Mouse (Mus musculus): ENCODE results near the gene Kat6b. TPM values are rescaled to one million over a fixed set of nuclear protein-coding genes. Genes with fewer than 3 reads are reported as not detected.

The Kat6b gene
- total and polyA plus RNA-seq, 3 experiments, result 2.3 to 10.9 (median 8.0) TPM

GRCm38 (mm10) chr14:21576867-21577266 is 95.6 kb downstream of the Kat6b start:
- in situ Hi-C loops (cut with MboI; ENCODE audit: low pct_ligation_motif_present, low pct_unique_long_range_greater_than_20kb, low sequenced_read_pairs) (no loop called here), dilution Hi-C loops (cut with MboI; ENCODE audit: extremely low pct_ligation_motif_present, extremely low pct_unique_long_range_greater_than_20kb, low sequenced_read_pairs) (no loop called here)
- TF ChIP-seq MXI1 (IDR thresholded peaks at IDR 0.05; ENCODE audit: low read depth, low read length) (no peak), UBTF (IDR thresholded peaks at IDR 0.05; ENCODE audit: low read depth, low read length) (no peak), ZNF384 (IDR thresholded peaks at IDR 0.05; ENCODE audit: low read depth, low read length) (no peak), SMC3 (IDR thresholded peaks at IDR 0.05; ENCODE audit: low read depth, low read length) (no peak), CTCF (conservative IDR thresholded peaks at IDR 0.05 in 1 of 2, IDR thresholded peaks at IDR 0.05 in 1 of 2; ENCODE audit: low read depth in 2 of 2, low read length in 2 of 2) (no peak), GABPA (IDR thresholded peaks at IDR 0.05; ENCODE audit: insufficient replicate concordance, low read depth, low read length) (no peak), RCOR1 (conservative IDR thresholded peaks at IDR 0.05; ENCODE audit: low read depth, low read length) (no peak), ELF1 (IDR thresholded peaks at IDR 0.05; ENCODE audit: low read depth, low read length) (no peak), E2F4 (IDR thresholded peaks at IDR 0.05; ENCODE audit: insufficient replicate concordance, low read depth, low read length) (no peak), ZKSCAN1 (IDR thresholded peaks at IDR 0.05; ENCODE audit: borderline replicate concordance, low read depth, low read length) (no peak)

GRCm38 (mm10) chr14:21581198-21581597 is 100.0 kb downstream of the Kat6b start:
- Histone ChIP-seq H3K4me1 (ENCODE audit: control insufficient read depth in 1 of 2, insufficient read depth in 2 of 2) (peaks cover 2 to 38% of the 10 kb centered on the region in 2 experiments; a peak in 3 of 4 replicates), H3K4me3 (replicated peaks in 1 of 3; ENCODE audit: low read depth in 2 of 3, low read length in 2 of 3, poor library complexity in 1 of 3) (no peak overlapping the region), H3K9me3 (replicated peaks; ENCODE audit: low read length) (no peaks in the 10 kb centered on the region), H3K79me2 (replicated peaks; ENCODE audit: control insufficient read depth, extremely low read depth, insufficient read depth, poor library complexity, severe bottlenecking) (peaks cover 2% of the 10 kb centered on the region; the same call in 1 of the 2 replicates), H3K27ac (ENCODE audit: insufficient read depth, low read depth) (no peak overlapping the region), H3K9ac (ENCODE audit: insufficient read depth, low read depth) (no peak overlapping the region), H3K36me3 (replicated peaks in 1 of 2; ENCODE audit: control insufficient read depth in 1 of 2, insufficient read depth in 1 of 2, low read length in 1 of 2) (no peaks in the 10 kb centered on the region), H3K4me2 (ENCODE audit: insufficient read depth, low read depth, poor library complexity, severe bottlenecking) (no peak overlapping the region), H3K27me3 (replicated peaks) (no peaks in the 10 kb centered on the region)
- TF ChIP-seq ZC3H11A (IDR thresholded peaks at IDR 0.05; ENCODE audit: low read depth, low read length) (no peak), UBTF (IDR thresholded peaks at IDR 0.05; ENCODE audit: low read depth, low read length) (no peak), MAX (IDR thresholded peaks at IDR 0.05; ENCODE audit: low read length) (no peak), RCOR1 (conservative IDR thresholded peaks at IDR 0.05; ENCODE audit: low read depth, low read length) (no peak), CHD1 (IDR thresholded peaks at IDR 0.05; ENCODE audit: low read depth, low read length) (no peak), MXI1 (IDR thresholded peaks at IDR 0.05; ENCODE audit: low read depth, low read length) (no peak), POLR2AphosphoS2 (IDR thresholded peaks at IDR 0.05; ENCODE audit: low read depth, low read length) (no peak), ZNF384 (IDR thresholded peaks at IDR 0.05; ENCODE audit: low read depth, low read length) (no peak)
- dilution Hi-C loops (cut with MboI; ENCODE audit: extremely low pct_ligation_motif_present, extremely low pct_unique_long_range_greater_than_20kb, low sequenced_read_pairs) (no loop called here), in situ Hi-C loops (cut with MboI; ENCODE audit: low pct_ligation_motif_present, low pct_unique_long_range_greater_than_20kb, low sequenced_read_pairs) (no loop called here)
- DNase-seq (ENCODE audit: extremely low read depth), result no peak

More at GRCm38 (mm10) chr14:21576867-21577266, 95.6 kb downstream of the Kat6b start:
- Histone ChIP-seq H3K9ac (ENCODE audit: insufficient read depth, low read depth) (no peak overlapping the region), H3K79me2 (replicated peaks; ENCODE audit: control insufficient read depth, extremely low read depth, insufficient read depth, poor library complexity, severe bottlenecking) (peaks cover 2% of the 10 kb centered on the region; the same call in 1 of the 2 replicates), H3K4me3 (replicated peaks in 1 of 3; ENCODE audit: low read depth in 2 of 3, low read length in 2 of 3, poor library complexity in 1 of 3) (no peak overlapping the region), H3K36me3 (replicated peaks in 1 of 2; ENCODE audit: control insufficient read depth in 1 of 2, insufficient read depth in 1 of 2, low read length in 1 of 2) (peaks cover 2% of the 10 kb centered on the region in 2 experiments), H3K27me3 (replicated peaks) (no peaks in the 10 kb centered on the region), H3K4me2 (ENCODE audit: insufficient read depth, low read depth, poor library complexity, severe bottlenecking) (no peak overlapping the region), H3K9me3 (replicated peaks; ENCODE audit: low read length) (no peaks in the 10 kb centered on the region), H3K27ac (ENCODE audit: insufficient read depth, low read depth) (no peak overlapping the region), H3K4me1 (ENCODE audit: control insufficient read depth in 1 of 2, insufficient read depth in 2 of 2) (peaks cover 7 to 39% of the 10 kb centered on the region in 2 experiments; a peak in 2 of 4 replicates)
- DNase-seq (ENCODE audit: extremely low read depth), result no peak

Data from CH12.LX (cell line).